Mouse (Mus musculus): ENCODE data around the gene Ints2.

DNA sequence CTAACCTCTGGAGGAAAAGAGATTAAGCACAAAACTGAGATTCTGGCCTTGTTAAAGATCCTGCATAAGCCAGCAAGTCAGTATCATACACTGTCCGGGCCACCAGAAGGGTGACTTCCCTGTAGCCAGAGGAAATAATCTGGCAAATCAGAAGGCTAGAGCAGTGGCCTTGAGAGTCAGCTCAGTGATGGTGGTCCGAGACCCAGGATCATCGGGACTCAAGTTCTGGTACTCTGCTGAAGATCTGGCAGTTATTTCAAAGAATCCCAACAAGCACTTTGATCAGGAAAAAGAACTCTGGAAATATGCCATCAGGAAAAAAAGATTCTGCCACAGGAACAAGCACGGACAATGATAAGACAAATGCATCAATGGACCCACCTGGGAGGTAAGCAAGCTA is 51.5 kb downstream of the Ints2 start:
- no peak for TF ChIP-seq FLI1 (IDR thresholded peaks at IDR 0.05; ENCODE audit: low read length)
- TF ChIP-seq GATA1 (IDR thresholded peaks at IDR 0.05; ENCODE audit: borderline replicate concordance, low read length), result no peak

All from megakaryocyte, embryonic 14.5 days (primary cell).